Mouse (Mus musculus): Measurements from ENCODE around the gene Lrrc72. TPM values are rescaled to one million over a fixed set of nuclear protein-coding genes. Genes with fewer than 3 reads are reported as not detected.

Lrrc72 gene
- not detected for total RNA-seq (2023)

DNA sequence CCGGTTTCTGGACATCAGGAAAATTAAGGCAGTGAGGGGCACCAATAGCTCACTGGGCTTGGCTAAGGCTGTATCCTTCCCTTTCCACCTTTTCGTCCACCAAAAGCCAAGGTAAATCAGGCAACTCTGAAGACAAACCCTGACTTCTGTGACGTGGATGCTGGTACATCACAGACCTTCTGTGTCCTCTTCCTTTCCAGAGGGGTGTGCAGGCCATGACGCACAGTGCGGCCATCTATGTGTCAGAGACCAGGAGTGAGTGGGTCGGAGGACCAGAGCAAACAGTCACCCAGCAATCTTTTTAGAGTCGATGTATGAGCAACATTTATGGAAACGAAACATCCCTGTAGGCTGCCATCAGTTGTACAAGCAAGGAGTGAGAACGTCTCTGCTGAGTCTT is at the start of gene Lrrc72:
Gene Lrrc72, minus strand, starts transcription at position 101 of the 400 bp plus-strand sequence.

Other genes with a start within 250 kb of the Lrrc72 start
- gene Tspan13, start 210.9 kb downstream of the Lrrc72 start, total RNA-seq (2023): 145 TPM
- 31.3 TPM for gene Ankmy2, start 96.3 kb downstream of the Lrrc72 start, total RNA-seq (2023)
- gene Bzw2, start 95.3 kb downstream of the Lrrc72 start, total RNA-seq (2023): 237 TPM
- not detected for gene Sostdc1, start 60.7 kb upstream of the Lrrc72 start, total RNA-seq (2023)
- gene Ispd, start 128.1 kb upstream of the Lrrc72 start, total RNA-seq (2023): 0.91 TPM
- gene D630036H23Rik, start 128.8 kb upstream of the Lrrc72 start, total RNA-seq (2023): not detected